Mouse (Mus musculus): ENCODE measurements around the gene BC051142. TPM values are rescaled to one million over a fixed set of nuclear protein-coding genes. Genes with fewer than 3 reads are reported as not detected.
"Not testable (repeated sequence)": the region's sequence is repeated elsewhere in the genome, so short reads cannot be mapped to it uniquely, and the experiment has no call there.

The BC051142 gene
- polyA plus RNA-seq, 1 experiment: 1.1 TPM

GRCm38 (mm10) chr17:34496539-34496938 lies 97.9 kb downstream of the BC051142 start:
- no peaks in the 10 kb centered on the region for H3K4me1 ChIP-seq (ENCODE audit: control insufficient read depth, insufficient read depth, insufficient read length)
- WGBS: 50% methylated on average over 2 of the region's 2 CpGs

GRCm38 (mm10) chr17:34497319-34497718 lies 98.7 kb downstream of the BC051142 start:
- not testable (repeated sequence) for H3K36me3 ChIP-seq (ENCODE audit: control insufficient read depth, insufficient read depth, low read length); H3K4me3 ChIP-seq (ENCODE audit: extremely low read depth, insufficient read depth, insufficient read length); H3K27me3 ChIP-seq (ENCODE audit: control insufficient read depth, insufficient read depth, low read length); DNase-seq (ENCODE audit: low read depth in 1 of 2, low spot score in 2 of 2); H3K27ac ChIP-seq (ENCODE audit: insufficient read depth, low read length); H3K4me1 ChIP-seq (ENCODE audit: control insufficient read depth, insufficient read depth, insufficient read length)
- WGBS: 46% methylated on average over 3 of the region's 3 CpGs

More at GRCm38 (mm10) chr17:34496539-34496938, 97.9 kb downstream of the BC051142 start:
- Histone ChIP-seq H3K27me3 (ENCODE audit: control insufficient read depth, insufficient read depth, low read length) (no peaks in the 10 kb centered on the region), H3K36me3 (ENCODE audit: control insufficient read depth, insufficient read depth, low read length) (no peaks in the 10 kb centered on the region), H3K27ac (ENCODE audit: insufficient read depth, low read length) (no peak overlapping the region), H3K4me3 (ENCODE audit: extremely low read depth, insufficient read depth, insufficient read length) (no peak overlapping the region)
- DNase-seq (ENCODE audit: low read depth in 1 of 2, low spot score in 2 of 2): no peak
- TF ChIP-seq CTCF (IDR thresholded peaks at IDR 0.05; ENCODE audit: extremely low read depth, insufficient read depth, insufficient read length, insufficient replicate concordance): no peak
- TF ChIP-seq POLR2A (IDR thresholded peaks at IDR 0.05; ENCODE audit: low read depth, low read length): no peak

GRCm38 (mm10) chr17:34497726-34498125 lies 99.1 kb downstream of the BC051142 start:
- 75% methylated on average over 4 of the region's 4 CpGs for WGBS
- H3K36me3 ChIP-seq (ENCODE audit: control insufficient read depth, insufficient read depth, low read length); H3K27ac ChIP-seq (ENCODE audit: insufficient read depth, low read length); DNase-seq (ENCODE audit: low read depth in 1 of 2, low spot score in 2 of 2); H3K27me3 ChIP-seq (ENCODE audit: control insufficient read depth, insufficient read depth, low read length); H3K4me1 ChIP-seq (ENCODE audit: control insufficient read depth, insufficient read depth, insufficient read length); H3K4me3 ChIP-seq (ENCODE audit: extremely low read depth, insufficient read depth, insufficient read length): not testable (repeated sequence)

- Histone ChIP-seq H3K36me3 (ENCODE audit: control insufficient read depth, insufficient read depth, low read length) (no peaks in the 10 kb centered on the region), H3K27ac (ENCODE audit: insufficient read depth, low read length) (no peak overlapping the region), H3K4me3 (ENCODE audit: extremely low read depth, insufficient read depth, insufficient read length) (no peak overlapping the region), H3K27me3 (ENCODE audit: control insufficient read depth, insufficient read depth, low read length) (no peaks in the 10 kb centered on the region), H3K4me1 (ENCODE audit: control insufficient read depth, insufficient read depth, insufficient read length) (no peaks in the 10 kb centered on the region)
- no peak for TF ChIP-seq CTCF (IDR thresholded peaks at IDR 0.05; ENCODE audit: extremely low read depth, insufficient read depth, insufficient read length, insufficient replicate concordance)
- TF ChIP-seq POLR2A (IDR thresholded peaks at IDR 0.05; ENCODE audit: low read depth, low read length): no peak
- DNase-seq (ENCODE audit: low read depth in 1 of 2, low spot score in 2 of 2): no peak
Measured at GRCm38 (mm10) chr17:34507591-34507990, 109.0 kb downstream of the BC051142 start.

Other genes starting within 250 kb of the BC051142 start
- 322 and 426 TPM in 2 replicates for gene H2-DMb1, start 245.7 kb upstream of the BC051142 start, polyA plus RNA-seq (2012; rRNA removed)
- 144 and 178 TPM in 2 replicates for gene Tap1, start 211.3 kb upstream of the BC051142 start, polyA plus RNA-seq (2012; rRNA removed)
- gene Psmb9, start 211.1 kb upstream of the BC051142 start, polyA plus RNA-seq (2012; rRNA removed): 159 and 225 TPM in 2 replicates
- 260 and 307 TPM in 2 replicates for gene Psmb8, start 201.1 kb upstream of the BC051142 start, polyA plus RNA-seq (2012; rRNA removed)
- gene Tap2, start 195.3 kb upstream of the BC051142 start, polyA plus RNA-seq (2012; rRNA removed): 83.0 and 111 TPM in 2 replicates
- 318 and 334 TPM in 2 replicates for gene H2-Ob, start 159.9 kb upstream of the BC051142 start, polyA plus RNA-seq (2012; rRNA removed)
- gene H2-Ab1, start 141.1 kb upstream of the BC051142 start, polyA plus RNA-seq (2012; rRNA removed): 5,504 and 8,483 TPM in 2 replicates
- 1,846 and 1,869 TPM in 2 replicates for gene H2-Aa, start 111.0 kb upstream of the BC051142 start, polyA plus RNA-seq (2012; rRNA removed)
- 1,025 and 1,109 TPM in 2 replicates for gene H2-Eb1, start 93.0 kb upstream of the BC051142 start, polyA plus RNA-seq (2012; rRNA removed)
- 11.4 and 13.5 TPM in 2 replicates for gene H2-Eb2, start 73.2 kb upstream of the BC051142 start, polyA plus RNA-seq (2012; rRNA removed)
- gene Btnl2, start 44.0 kb upstream of the BC051142 start, polyA plus RNA-seq (2012; rRNA removed): 4.1 and 4.4 TPM in 2 replicates
- 0.35 and 0.56 TPM in 2 replicates for gene Btnl1, start 21.7 kb upstream of the BC051142 start, polyA plus RNA-seq (2012; rRNA removed)
- 0.55 and 1.1 TPM in 2 replicates for gene Btnl4, start 78.5 kb downstream of the BC051142 start, polyA plus RNA-seq (2012; rRNA removed)
- 0.55 and 0.68 TPM in 2 replicates for gene Btnl6, start 118.5 kb downstream of the BC051142 start, polyA plus RNA-seq (2012; rRNA removed)
- 9.6 and 12.7 TPM in 2 replicates for gene Notch4, start 165.4 kb downstream of the BC051142 start, polyA plus RNA-seq (2012; rRNA removed)
- gene Gpsm3, start 191.0 kb downstream of the BC051142 start, polyA plus RNA-seq (2012; rRNA removed): 68.8 and 91.0 TPM in 2 replicates
- gene Pbx2, start 192.4 kb downstream of the BC051142 start, polyA plus RNA-seq (2012; rRNA removed): 60.4 and 69.5 TPM in 2 replicates
- gene Ager, start 199.0 kb downstream of the BC051142 start, polyA plus RNA-seq (2012; rRNA removed): 5.2 and 5.3 TPM in 2 replicates
- gene Rnf5, start 204.9 kb downstream of the BC051142 start, polyA plus RNA-seq (2012; rRNA removed): 54.1 and 61.8 TPM in 2 replicates
- 156 and 187 TPM in 2 replicates for gene Agpat1, start 205.4 kb downstream of the BC051142 start, polyA plus RNA-seq (2012; rRNA removed)
- 3.2 and 3.9 TPM in 2 replicates for gene Egfl8, start 217.2 kb downstream of the BC051142 start, polyA plus RNA-seq (2012; rRNA removed)
- gene Ppt2, start 229.7 kb downstream of the BC051142 start, polyA plus RNA-seq (2012; rRNA removed): 31.7 and 36.3 TPM in 2 replicates
- gene Prrt1, start 230.7 kb downstream of the BC051142 start, polyA plus RNA-seq (2012; rRNA removed): 9.5 and 9.9 TPM in 2 replicates
- 1.4 and 1.6 TPM in 2 replicates for gene Fkbpl, start 245.9 kb downstream of the BC051142 start, polyA plus RNA-seq (2012; rRNA removed)
- gene Atf6b, start 248.3 kb downstream of the BC051142 start, polyA plus RNA-seq (2012; rRNA removed): 76.4 and 102 TPM in 2 replicates